Mouse (Mus musculus) liver, postnatal 0 days (tissue): Measurements from ENCODE around the gene Cdc42ep4.

ENCODE experiments used
- CTCF ChIP-seq: sonication (generic); IDR thresholded peaks from 2 replicates; pipeline ENCODE4 v1.5.1; 2016; ENCODE audit warnings: antibody characterized with exemption, low read depth
- EP300 ChIP-seq: IDR thresholded peaks from 2 replicates; pipeline ENCODE4 v1.6.1; 2016; ENCODE audit warnings: antibody characterized with exemption, low read depth, mild to moderate bottlenecking

GRCm38 (mm10) chr11:113710257-113710777, 41.4 kb downstream of the Cdc42ep4 start:
- TF ChIP-seq CTCF (no peak), EP300 (no peak)
